Mouse (Mus musculus) spleen, adult 2 months (tissue): Measurements from ENCODE around the gene Kbtbd6. TPM values are rescaled to one million over a fixed set of nuclear protein-coding genes. Genes with fewer than 3 reads are reported as not detected.
"Not testable (repeated sequence)": the region's sequence is repeated elsewhere in the genome, so short reads cannot be mapped to it uniquely, and the experiment has no call there.

Source experiments
- DNase-seq, 2 experiments: peaks; one replicate each; pipeline versions ENCODE4 v3.0.0 to v3.0.0-alpha.2; 2012 to 2021; ENCODE audit warnings: low spot score in 2 of 2, low read depth in 1 of 2
- H3K27ac ChIP-seq: fragments of 200-500 bp; 2 replicates; pipeline ENCODE4 v1.5.1; 2012; ENCODE audit warnings: low read length, inconsistent platforms; ENCODE audit not compliant: insufficient read depth
- H3K27me3 ChIP-seq: fragments of 200-500 bp; 2 replicates; pipeline ENCODE4 v1.6.1; 2012; ENCODE audit warnings: mild to moderate bottlenecking, moderate library complexity, low read length, inconsistent platforms; ENCODE audit not compliant: control insufficient read depth, insufficient read depth
- H3K36me3 ChIP-seq: fragments of 200-500 bp; 2 replicates; pipeline ENCODE4 v1.6.1; 2012; ENCODE audit warnings: mild to moderate bottlenecking, low read length, inconsistent platforms; ENCODE audit not compliant: control insufficient read depth, insufficient read depth
- H3K4me1 ChIP-seq: fragments of 200-500 bp; 2 replicates; pipeline ENCODE4 v1.6.1; 2011; ENCODE audit warnings: inconsistent platforms; ENCODE audit not compliant: control insufficient read depth, insufficient read depth, insufficient read length
- H3K4me3 ChIP-seq: fragments of 200-500 bp; 2 replicates; pipeline ENCODE4 v1.5.1; 2011; ENCODE audit warnings: mild to moderate bottlenecking, inconsistent platforms; ENCODE audit not compliant: insufficient read depth, insufficient read length; ENCODE audit errors: extremely low read depth
- CTCF ChIP-seq: fragments of 200-500 bp; IDR thresholded peaks from 2 replicates; pipeline ENCODE4 v1.5.1; 2011; ENCODE audit warnings: mild to moderate bottlenecking, inconsistent platforms; ENCODE audit not compliant: insufficient read depth, insufficient read length, insufficient replicate concordance; ENCODE audit errors: extremely low read depth
- POLR2A ChIP-seq: fragments of 200-500 bp; IDR thresholded peaks from 2 replicates; pipeline ENCODE4 v1.6.1; 2011; ENCODE audit warnings: low read depth, low read length, inconsistent platforms
- WGBS: fragments of 180-500 bp; shearing (Covaris S2); methylation state at CpG from one replicate; pipeline ENCODE4 v1.1.7; 2018; 5-methylcytosine and 5-hydroxymethylcytosine counted together
- polyA plus RNA-seq: library from polyadenylated mRNA; depleted of rRNA; stranded (reverse); fragments of >200 nt; gene quantifications from 2 replicates; pipeline ENCODE4 v1.2.3, GENCODE M21; 2012; rRNA removed

Kbtbd6 gene
- polyA plus RNA-seq = 1.4 and 1.5 TPM in 2 replicates

DNA sequence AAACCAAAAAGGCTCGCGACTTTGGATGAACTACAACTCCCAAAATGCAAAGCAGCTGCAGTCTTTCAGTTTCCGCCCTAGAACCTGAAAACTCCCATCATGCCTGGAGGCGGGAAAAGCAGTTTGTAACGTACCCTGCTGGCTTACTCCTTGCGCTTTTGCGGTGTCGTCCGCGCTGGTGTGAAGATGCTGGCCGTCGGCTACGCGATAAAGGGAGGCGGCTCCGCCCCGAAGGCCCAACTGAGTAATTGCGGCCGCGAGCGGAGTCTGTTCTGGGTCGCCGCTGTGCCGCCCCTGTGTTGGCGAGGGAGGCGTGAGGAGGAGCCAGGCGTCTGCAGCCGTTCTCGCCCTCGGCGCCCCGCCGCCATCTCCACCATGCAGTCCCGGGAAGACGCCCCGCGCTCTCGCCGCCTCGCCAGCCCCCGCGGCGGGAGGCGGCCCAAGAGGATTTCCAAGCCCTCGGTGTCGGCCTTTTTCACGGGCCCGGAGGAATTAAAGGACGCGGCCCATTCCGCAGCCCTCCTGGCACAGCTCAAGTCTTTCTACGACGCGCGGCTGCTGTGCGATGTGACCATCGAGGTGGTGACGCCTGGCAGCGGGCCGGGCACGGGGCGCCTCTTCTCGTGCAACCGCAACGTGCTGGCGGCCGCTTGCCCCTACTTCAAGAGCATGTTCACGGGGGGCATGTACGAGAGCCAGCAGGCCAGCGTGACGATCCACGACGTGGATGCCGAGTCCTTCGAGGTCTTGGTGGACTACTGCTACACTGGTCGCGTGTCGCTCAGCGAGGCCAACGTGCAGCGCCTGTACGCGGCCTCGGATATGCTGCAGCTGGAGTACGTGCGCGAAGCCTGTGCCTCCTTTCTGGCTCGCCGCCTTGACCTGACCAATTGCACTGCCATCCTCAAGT is at the start of gene Kbtbd6:
Gene Kbtbd6, plus strand, starts transcription at position 155 of the 910 bp plus-strand sequence.
- peak; percentile 73 to 75 for DNase-seq
- not testable (repeated sequence) for H3K36me3 ChIP-seq, H3K27me3 ChIP-seq, H3K4me1 ChIP-seq
- WGBS = 22% methylated on average over 42 of the region's 89 CpGs
- H3K27ac ChIP-seq = peak within 1 kb of the TSS; percentile 59
- H3K4me3 ChIP-seq = peak within 1 kb of the TSS; percentile 97

DNA sequence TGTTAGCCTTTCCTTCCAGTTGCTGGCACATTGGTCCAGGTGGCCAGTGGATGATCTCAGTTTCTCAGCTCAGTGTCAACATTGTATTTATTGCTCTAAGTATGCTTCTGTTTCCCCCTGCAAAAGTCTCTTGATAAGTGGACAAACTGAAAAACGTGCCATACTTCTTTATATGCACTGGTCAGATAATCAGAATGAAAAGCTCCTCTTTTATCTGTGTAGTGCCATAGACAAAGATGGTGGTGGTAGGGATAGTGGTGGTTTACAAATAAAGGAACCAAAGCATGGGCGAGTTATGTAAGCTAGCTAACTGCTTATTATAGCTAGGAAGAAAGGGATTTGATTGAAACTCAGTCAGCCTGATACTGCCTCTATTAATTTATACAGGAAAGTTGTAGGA is 44.0 kb upstream of the Kbtbd6 start:
- TF ChIP-seq POLR2A (no peak), CTCF (no peak)
- Histone ChIP-seq H3K4me1 (no peaks in the 10 kb centered on the region), H3K27me3 (no peaks in the 10 kb centered on the region), H3K27ac (no peak overlapping the region), H3K4me3 (no peak overlapping the region), H3K36me3 (peaks cover 3% of the 10 kb centered on the region; the same call in 1 of the 2 replicates)
- WGBS = 82% methylated on average over 2 of the region's 2 CpGs
- DNase-seq = no peak

DNA sequence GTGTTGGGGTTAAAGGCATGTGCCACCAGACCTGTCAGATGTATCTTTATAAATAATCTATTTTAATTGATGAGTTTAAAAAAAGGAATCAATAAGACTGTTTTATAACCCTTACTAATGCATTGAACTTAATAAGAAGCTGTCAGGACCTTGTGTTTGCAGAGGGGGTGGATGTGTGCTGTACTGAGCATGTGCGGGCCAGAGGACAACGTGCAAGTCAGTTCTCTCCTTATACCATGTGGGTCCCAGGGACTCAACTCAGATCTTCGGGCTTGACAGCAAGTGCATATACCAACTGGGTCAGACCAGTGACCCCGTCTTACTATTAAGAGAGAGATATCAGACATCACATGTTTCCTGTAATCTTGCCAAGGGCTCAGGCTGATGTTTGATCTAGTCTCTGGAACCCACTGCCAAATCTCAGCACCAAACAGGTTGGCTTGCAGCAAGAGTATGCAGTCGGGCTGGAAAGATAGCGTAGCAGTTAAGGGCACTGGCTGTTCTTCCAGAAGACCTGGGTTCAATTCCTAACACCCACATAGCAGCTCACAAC is 42.3 kb upstream of the Kbtbd6 start:
- Histone ChIP-seq H3K4me1 (no peaks in the 10 kb centered on the region), H3K27me3 (no peaks in the 10 kb centered on the region), H3K4me3 (no peak overlapping the region), H3K27ac (no peak overlapping the region), H3K36me3 (peaks cover 4% of the 10 kb centered on the region; the same call in 1 of the 2 replicates)
- TF ChIP-seq POLR2A = no peak
- TF ChIP-seq CTCF = no peak
- no peak for DNase-seq
- WGBS = 89% methylated on average over 6 of the region's 6 CpGs

DNA sequence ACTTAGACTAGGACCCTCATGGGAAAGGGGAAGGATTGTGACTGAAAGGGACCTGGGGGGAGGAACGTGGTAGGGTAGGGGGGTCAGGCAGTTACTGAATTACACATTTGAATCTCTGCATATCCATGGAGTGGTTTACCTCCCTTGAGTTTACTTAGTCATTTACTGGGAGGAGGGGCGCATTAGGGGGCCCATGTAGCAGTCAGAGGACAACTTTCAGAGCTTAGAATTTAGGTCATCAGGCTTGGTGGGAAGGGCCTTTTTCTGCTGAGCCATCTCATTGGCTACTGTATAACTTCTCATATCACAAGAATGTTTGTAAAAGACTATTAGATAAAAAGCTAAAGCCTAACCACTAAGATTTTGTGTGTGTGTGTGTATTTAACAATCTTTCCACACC is 41.0 kb upstream of the Kbtbd6 start:
- Histone ChIP-seq H3K4me3 (no peak overlapping the region), H3K27ac (no peak overlapping the region), H3K4me1 (no peaks in the 10 kb centered on the region), H3K36me3 (peaks cover 4% of the 10 kb centered on the region; the same call in 1 of the 2 replicates), H3K27me3 (no peaks in the 10 kb centered on the region)
- WGBS = 96% methylated on average over 2 of the region's 2 CpGs
- no peak for TF ChIP-seq POLR2A
- TF ChIP-seq CTCF = no peak
- DNase-seq = no peak

DNA sequence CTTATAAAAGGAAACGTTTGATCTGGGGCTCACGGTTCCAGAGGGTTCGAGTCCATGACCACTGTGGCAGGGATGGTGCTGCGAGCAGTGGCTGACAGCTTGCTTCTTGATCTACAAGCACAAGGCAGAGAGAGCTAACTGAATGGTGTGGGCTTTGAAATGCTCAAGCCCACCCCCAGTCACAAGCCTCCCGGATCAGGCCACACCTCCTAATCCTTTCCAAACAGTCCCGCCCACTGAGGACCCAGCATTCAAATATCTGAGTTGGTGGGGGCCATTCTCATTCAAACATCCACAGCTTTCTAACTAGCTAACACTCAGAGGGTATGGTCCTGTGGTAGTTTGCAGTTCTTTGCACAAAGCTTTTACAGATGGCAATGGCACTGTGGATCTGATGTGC is 38.5 kb upstream of the Kbtbd6 start:
- Histone ChIP-seq H3K27me3 (no peaks in the 10 kb centered on the region), H3K4me1 (no peaks in the 10 kb centered on the region), H3K36me3 (0 out of 2 replicates have a peak, but pooled peaks cover 1% of the 10 kb centered on the region), H3K4me3 (no peak overlapping the region), H3K27ac (no peak overlapping the region)
- TF ChIP-seq POLR2A (no peak), CTCF (no peak)
- DNase-seq = no peak
- 96% methylated on average over 6 of the region's 6 CpGs for WGBS

DNA sequence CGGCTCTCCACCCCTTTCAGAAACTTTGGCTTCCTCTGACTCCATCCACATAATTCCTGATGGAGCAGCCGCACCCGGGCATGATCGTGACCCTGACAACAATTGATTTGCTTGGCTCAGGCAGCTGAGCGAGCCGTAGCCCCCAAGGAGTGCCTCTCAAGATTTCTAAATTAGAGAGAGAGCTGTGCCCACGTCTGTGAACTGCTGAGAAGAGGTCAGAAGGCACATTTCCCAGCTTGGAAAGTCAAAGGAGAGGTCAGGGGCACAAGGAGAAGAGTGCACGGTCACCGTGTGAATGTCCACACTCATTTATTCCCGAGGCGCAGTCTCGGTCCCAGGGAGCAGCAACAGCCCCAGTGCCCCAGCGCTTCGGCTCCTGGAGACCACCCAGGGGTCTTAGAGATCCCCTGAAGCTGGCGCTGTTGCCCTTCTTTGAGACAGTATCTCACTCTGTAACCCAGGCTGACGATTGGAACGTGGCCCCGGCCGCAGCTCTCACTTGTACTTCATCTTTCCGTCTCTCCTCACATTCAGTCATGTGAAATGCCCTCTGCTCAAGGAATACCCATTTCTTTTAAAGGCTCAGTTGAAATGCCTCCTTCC is 31.5 kb upstream of the Kbtbd6 start:
- H3K27ac ChIP-seq = no peak overlapping the region
- no peak for DNase-seq
- H3K4me3 ChIP-seq = no peak overlapping the region
- WGBS = 92% methylated on average over 20 of the region's 20 CpGs
- no peaks in the 10 kb centered on the region for H3K36me3 ChIP-seq
- H3K27me3 ChIP-seq = no peaks in the 10 kb centered on the region
- no peak for TF ChIP-seq CTCF
- no peak for TF ChIP-seq POLR2A
- H3K4me1 ChIP-seq = peaks cover 4% of the 10 kb centered on the region; the same call in 1 of the 2 replicates
